Mouse (Mus musculus): ENCODE measurements around the gene Nfe2l2.
"Not testable (repeated sequence)": the region's sequence is repeated elsewhere in the genome, so short reads cannot be mapped to it uniquely, and the experiment has no call there.

Nfe2l2 gene

GRCm38 (mm10) chr2:75643950-75644349, 60.5 kb downstream of the Nfe2l2 start:
- DNase-seq (ENCODE audit: low spot score in 2 of 2) = no peak

- no peak for DNase-seq (ENCODE audit: low spot score in 2 of 2)
These were observed 61.5 kb downstream of the Nfe2l2 start for GRCm38 (mm10) chr2:75642795-75643550.

- DNase-seq (ENCODE audit: low spot score in 2 of 2) = not testable (repeated sequence)
These were observed 62.1 kb downstream of the Nfe2l2 start for GRCm38 (mm10) chr2:75642312-75642711.

- DNase-seq (ENCODE audit: low spot score in 2 of 2) = not testable (repeated sequence)
These were observed 64.9 kb downstream of the Nfe2l2 start for GRCm38 (mm10) chr2:75639535-75639934.

GRCm38 (mm10) chr2:75637822-75638221, 66.6 kb downstream of the Nfe2l2 start:
- DNase-seq (ENCODE audit: low spot score in 2 of 2) = not testable (repeated sequence)

- DNase-seq (ENCODE audit: low spot score in 2 of 2) = no peak
These were observed 67.1 kb downstream of the Nfe2l2 start for GRCm38 (mm10) chr2:75637361-75637760.

- not testable (repeated sequence) for DNase-seq (ENCODE audit: low spot score in 2 of 2)
These were observed 67.5 kb downstream of the Nfe2l2 start for GRCm38 (mm10) chr2:75637055-75637304.

GRCm38 (mm10) chr2:75636261-75637054, 68.0 kb downstream of the Nfe2l2 start:
- DNase-seq (ENCODE audit: low spot score in 2 of 2) = no peak

- DNase-seq (ENCODE audit: low spot score in 2 of 2) = not testable (repeated sequence)
These were observed 70.0 kb downstream of the Nfe2l2 start for GRCm38 (mm10) chr2:75634431-75634830.

- DNase-seq (ENCODE audit: low spot score in 2 of 2) = no peak
These were observed 70.7 kb downstream of the Nfe2l2 start for GRCm38 (mm10) chr2:75633784-75634183.

GRCm38 (mm10) chr2:75633381-75633780, 71.1 kb downstream of the Nfe2l2 start:
- no peak for DNase-seq (ENCODE audit: low spot score in 2 of 2)

GRCm38 (mm10) chr2:75632721-75633181, 71.7 kb downstream of the Nfe2l2 start:
- no peak for DNase-seq (ENCODE audit: low spot score in 2 of 2)

- DNase-seq (ENCODE audit: low spot score in 2 of 2) = no peak
These were observed 72.4 kb downstream of the Nfe2l2 start for GRCm38 (mm10) chr2:75632043-75632442.

GRCm38 (mm10) chr2:75631421-75631820, 73.0 kb downstream of the Nfe2l2 start:
- no peak for DNase-seq (ENCODE audit: low spot score in 2 of 2)

GRCm38 (mm10) chr2:75628487-75628886, 76.0 kb downstream of the Nfe2l2 start:
- no peak for DNase-seq (ENCODE audit: low spot score in 2 of 2)

- DNase-seq (ENCODE audit: low spot score in 2 of 2) = no peak
These were observed 77.6 kb downstream of the Nfe2l2 start for GRCm38 (mm10) chr2:75626597-75627440.
